Mouse (Mus musculus): ENCODE results near the gene Myh7b. TPM values are rescaled to one million over a fixed set of nuclear protein-coding genes. Genes with fewer than 3 reads are reported as not detected.

The Myh7b gene
- polyA plus RNA-seq, 1 experiment from 2014 or later = 0.54 TPM

DNA sequence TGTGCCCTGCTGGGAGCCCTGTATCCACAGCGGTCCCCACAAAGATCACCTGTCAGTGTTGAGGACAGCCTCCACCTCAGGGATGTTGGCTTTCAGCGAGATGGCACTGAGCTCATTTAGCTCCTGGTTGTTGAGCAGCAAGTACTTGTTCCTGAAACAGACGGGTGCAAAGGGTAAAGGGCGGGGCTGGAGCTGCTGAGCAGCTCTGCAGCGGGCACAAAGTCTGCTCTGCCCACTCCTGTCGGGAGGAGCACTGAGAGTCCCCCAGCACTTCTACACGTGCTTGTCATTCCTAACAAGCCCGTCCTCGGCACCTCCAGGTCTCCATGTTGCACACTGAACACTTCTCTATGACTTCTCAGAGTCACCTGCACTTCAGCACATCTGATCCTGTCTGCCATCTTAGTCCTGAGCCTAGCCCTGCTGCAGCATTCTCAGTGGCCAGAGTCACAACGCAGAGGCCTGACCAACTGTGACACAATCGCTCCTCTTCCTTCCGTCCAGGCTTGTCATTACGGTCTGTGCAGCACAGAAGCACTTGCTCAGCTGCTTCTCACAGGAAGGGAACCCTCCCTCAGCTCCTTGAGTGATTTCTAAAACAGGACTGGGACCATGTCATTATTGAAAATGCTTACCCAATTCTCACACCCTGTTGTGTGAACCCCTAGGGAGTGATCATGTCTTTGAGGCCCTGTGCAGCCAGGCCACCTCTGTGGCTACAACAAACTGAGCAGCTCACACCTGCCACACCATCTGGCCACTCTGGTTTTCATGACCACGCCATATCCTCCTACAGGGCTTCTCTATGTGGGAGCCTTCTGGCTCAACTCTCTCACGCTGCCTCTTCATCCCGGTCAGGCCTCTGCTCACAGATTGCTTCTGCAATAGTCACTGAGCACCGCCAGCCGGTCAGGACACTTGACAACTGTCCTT is 30.8 kb downstream of the Myh7b start:
- Histone ChIP-seq H3K4me2 (replicated peaks; ENCODE audit: low read depth, low read length) (no peak overlapping the region), H3K4me3 (ENCODE audit: low read depth, low read length) (no peak overlapping the region), H3K9me3 (ENCODE audit: low read length) (no peaks in the 10 kb centered on the region), H3K4me1 (ENCODE audit: insufficient read depth, low read depth, low read length) (no peaks in the 10 kb centered on the region), H3K27me3 (replicated peaks; ENCODE audit: insufficient read depth, low read length) (no peaks in the 10 kb centered on the region), H3K9ac (replicated peaks; ENCODE audit: low read depth) (no peak overlapping the region), H3K27ac (ENCODE audit: low read length) (no peak overlapping the region), H3K36me3 (ENCODE audit: insufficient read depth, low read length) (peaks cover 57% of the 10 kb centered on the region)
- 79% methylated on average over 18 of the region's 18 CpGs for WGBS
- TF ChIP-seq EP300 (IDR thresholded peaks at IDR 0.05) (no peak), CTCF (IDR thresholded peaks at IDR 0.05) (no peak)
- ATAC-seq (peak; percentile 38; the same call in 1 of the 2 replicates), DNase-seq (ENCODE audit: low spot score) (no peak)

GRCm38 (mm10) chr2:155645746-155646145 is 34.7 kb downstream of the Myh7b start:
- TF ChIP-seq CTCF (IDR thresholded peaks at IDR 0.05) = no peak
- no peak overlapping the region for H3K27ac ChIP-seq (ENCODE audit: low read length)
- no peak for ATAC-seq
- H3K9ac ChIP-seq (replicated peaks; ENCODE audit: low read depth) = no peak overlapping the region
- no peaks in the 10 kb centered on the region for H3K9me3 ChIP-seq (ENCODE audit: low read length)
- no peaks in the 10 kb centered on the region for H3K27me3 ChIP-seq (replicated peaks; ENCODE audit: insufficient read depth, low read length)
- H3K4me2 ChIP-seq (replicated peaks; ENCODE audit: low read depth, low read length) = no peak overlapping the region
- no peak for DNase-seq (ENCODE audit: low spot score)
- H3K4me3 ChIP-seq (ENCODE audit: low read depth, low read length) = no peak overlapping the region
- 74% methylated on average over 7 of the region's 7 CpGs for WGBS
- peaks cover 58% of the 10 kb centered on the region for H3K36me3 ChIP-seq (ENCODE audit: insufficient read depth, low read length)
- no peaks in the 10 kb centered on the region for H3K4me1 ChIP-seq (ENCODE audit: insufficient read depth, low read depth, low read length)

DNA sequence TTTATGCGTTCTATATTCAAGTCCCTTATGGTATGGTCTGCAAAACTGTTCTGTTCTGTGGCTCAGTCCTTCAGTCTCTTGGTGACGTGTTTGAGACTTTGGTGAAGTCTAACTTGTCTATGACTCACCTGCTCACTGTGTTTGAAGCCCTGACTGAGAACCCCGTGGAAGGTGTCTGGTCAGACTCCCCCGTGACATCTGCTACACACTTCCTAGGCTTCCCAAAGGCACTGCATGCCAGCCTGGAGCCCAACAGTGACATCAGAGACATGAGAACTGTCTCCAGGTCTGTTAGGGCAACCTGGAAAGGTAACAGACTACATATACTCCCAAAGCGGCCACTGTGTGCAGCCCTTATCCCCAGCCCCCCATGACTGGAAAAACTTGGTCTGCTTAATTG is 41.6 kb downstream of the Myh7b start:
- no peak for TF ChIP-seq CTCF (IDR thresholded peaks at IDR 0.05)
- TF ChIP-seq EP300 (IDR thresholded peaks at IDR 0.05) = no peak
- Histone ChIP-seq H3K4me3 (ENCODE audit: low read depth, low read length) (no peak overlapping the region), H3K36me3 (ENCODE audit: insufficient read depth, low read length) (peaks cover 67% of the 10 kb centered on the region), H3K4me2 (replicated peaks; ENCODE audit: low read depth, low read length) (no peak overlapping the region), H3K9me3 (ENCODE audit: low read length) (no peaks in the 10 kb centered on the region), H3K4me1 (ENCODE audit: insufficient read depth, low read depth, low read length) (no peaks in the 10 kb centered on the region), H3K27me3 (replicated peaks; ENCODE audit: insufficient read depth, low read length) (no peaks in the 10 kb centered on the region), H3K27ac (ENCODE audit: low read length) (no peak overlapping the region), H3K9ac (replicated peaks; ENCODE audit: low read depth) (no peak overlapping the region)
- ATAC-seq (no peak), DNase-seq (ENCODE audit: low spot score) (no peak)
- 94% methylated on average over 5 of the region's 5 CpGs for WGBS

- H3K36me3 ChIP-seq (ENCODE audit: insufficient read depth, low read length) = peaks cover 52% of the 10 kb centered on the region
- ATAC-seq = no peak
These were observed 44.9 kb downstream of the Myh7b start for GRCm38 (mm10) chr2:155655759-155656372.

DNA sequence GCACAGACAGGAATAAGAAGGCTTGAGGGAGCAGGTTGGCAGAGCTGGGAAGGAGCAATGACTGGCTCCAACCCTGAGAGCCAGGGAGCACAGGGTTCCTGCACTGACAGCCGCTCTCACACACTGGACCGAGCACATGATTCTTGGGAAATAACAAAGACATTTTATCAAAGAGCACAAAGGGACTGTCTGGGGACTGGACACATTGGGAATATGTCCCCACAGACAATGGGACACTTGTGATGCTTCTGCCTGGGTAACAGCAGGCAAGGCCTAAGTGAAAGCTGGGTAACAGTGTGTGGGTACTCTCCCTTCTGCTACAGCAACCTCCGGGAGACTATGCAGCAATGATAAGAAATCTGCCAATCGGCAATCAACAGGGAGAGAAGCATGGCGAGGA is 51.4 kb downstream of the Myh7b start:
- H3K36me3 ChIP-seq (ENCODE audit: insufficient read depth, low read length) = peaks cover 39% of the 10 kb centered on the region
- 94% methylated on average over 5 of the region's 5 CpGs for WGBS
- no peak overlapping the region for H3K9ac ChIP-seq (replicated peaks; ENCODE audit: low read depth)
- no peak overlapping the region for H3K4me3 ChIP-seq (ENCODE audit: low read depth, low read length)
- no peaks in the 10 kb centered on the region for H3K4me1 ChIP-seq (ENCODE audit: insufficient read depth, low read depth, low read length)
- no peaks in the 10 kb centered on the region for H3K9me3 ChIP-seq (ENCODE audit: low read length)
- ATAC-seq (no peak), DNase-seq (ENCODE audit: low spot score) (no peak)
- no peak overlapping the region for H3K4me2 ChIP-seq (replicated peaks; ENCODE audit: low read depth, low read length)
- no peak overlapping the region for H3K27ac ChIP-seq (ENCODE audit: low read length)
- no peak for TF ChIP-seq EP300 (IDR thresholded peaks at IDR 0.05)
- no peak for TF ChIP-seq CTCF (IDR thresholded peaks at IDR 0.05)
- H3K27me3 ChIP-seq (replicated peaks; ENCODE audit: insufficient read depth, low read length) = no peaks in the 10 kb centered on the region

More at GRCm38 (mm10) chr2:155655759-155656372, 44.9 kb downstream of the Myh7b start:
- no peaks in the 10 kb centered on the region for H3K27me3 ChIP-seq (replicated peaks; ENCODE audit: insufficient read depth, low read length)
- TF ChIP-seq CTCF (IDR thresholded peaks at IDR 0.05) (no peak), EP300 (IDR thresholded peaks at IDR 0.05) (no peak)
- no peak overlapping the region for H3K4me2 ChIP-seq (replicated peaks; ENCODE audit: low read depth, low read length)
- DNase-seq (ENCODE audit: low spot score) = no peak
- no peaks in the 10 kb centered on the region for H3K4me1 ChIP-seq (ENCODE audit: insufficient read depth, low read depth, low read length)
- H3K27ac ChIP-seq (ENCODE audit: low read length) = no peak overlapping the region
- 90% methylated on average over 6 of the region's 6 CpGs for WGBS
- no peak overlapping the region for H3K4me3 ChIP-seq (ENCODE audit: low read depth, low read length)
- H3K9me3 ChIP-seq (ENCODE audit: low read length) = no peaks in the 10 kb centered on the region
- H3K9ac ChIP-seq (replicated peaks; ENCODE audit: low read depth) = no peak overlapping the region

DNA sequence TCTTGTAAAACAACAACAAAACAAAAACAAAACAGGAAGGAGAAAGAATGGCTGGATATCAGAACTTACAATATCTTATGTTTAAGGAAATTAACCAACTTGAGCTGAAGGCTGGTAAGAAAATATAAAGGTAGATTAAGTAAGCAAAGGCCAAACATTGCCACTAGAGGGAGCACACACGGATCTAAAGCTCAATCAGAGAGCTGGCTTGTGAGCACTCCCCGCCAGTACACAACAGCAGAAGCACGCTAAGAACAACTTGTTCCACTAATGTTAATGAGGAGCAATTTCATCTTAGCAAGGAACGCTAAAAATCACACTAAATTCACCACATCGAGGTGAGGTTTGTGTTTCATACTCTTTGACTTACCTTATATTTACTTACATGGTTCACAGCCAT is 52.1 kb downstream of the Myh7b start:
- ATAC-seq (no peak), DNase-seq (ENCODE audit: low spot score) (peak; percentile 80)
- Histone ChIP-seq H3K4me3 (ENCODE audit: low read depth, low read length) (no peak overlapping the region), H3K9ac (replicated peaks; ENCODE audit: low read depth) (no peak overlapping the region), H3K36me3 (ENCODE audit: insufficient read depth, low read length) (peaks cover 34% of the 10 kb centered on the region), H3K27me3 (replicated peaks; ENCODE audit: insufficient read depth, low read length) (no peaks in the 10 kb centered on the region), H3K9me3 (ENCODE audit: low read length) (no peaks in the 10 kb centered on the region), H3K4me2 (replicated peaks; ENCODE audit: low read depth, low read length) (no peak overlapping the region), H3K27ac (ENCODE audit: low read length) (no peak overlapping the region), H3K4me1 (ENCODE audit: insufficient read depth, low read depth, low read length) (no peaks in the 10 kb centered on the region)
- TF ChIP-seq CTCF (IDR thresholded peaks at IDR 0.05) = peak; percentile 73
- TF ChIP-seq EP300 (IDR thresholded peaks at IDR 0.05) = no peak
- 23% methylated on average over 5 of the region's 5 CpGs for WGBS

All from lung, postnatal 0 days (tissue).